Mouse (Mus musculus): ENCODE data around the gene Lsamp. TPM values are rescaled to one million over a fixed set of nuclear protein-coding genes. Genes with fewer than 3 reads are reported as not detected.

The Lsamp gene
- total RNA-seq, 2 experiments from 2014 or later = not detected

DNA sequence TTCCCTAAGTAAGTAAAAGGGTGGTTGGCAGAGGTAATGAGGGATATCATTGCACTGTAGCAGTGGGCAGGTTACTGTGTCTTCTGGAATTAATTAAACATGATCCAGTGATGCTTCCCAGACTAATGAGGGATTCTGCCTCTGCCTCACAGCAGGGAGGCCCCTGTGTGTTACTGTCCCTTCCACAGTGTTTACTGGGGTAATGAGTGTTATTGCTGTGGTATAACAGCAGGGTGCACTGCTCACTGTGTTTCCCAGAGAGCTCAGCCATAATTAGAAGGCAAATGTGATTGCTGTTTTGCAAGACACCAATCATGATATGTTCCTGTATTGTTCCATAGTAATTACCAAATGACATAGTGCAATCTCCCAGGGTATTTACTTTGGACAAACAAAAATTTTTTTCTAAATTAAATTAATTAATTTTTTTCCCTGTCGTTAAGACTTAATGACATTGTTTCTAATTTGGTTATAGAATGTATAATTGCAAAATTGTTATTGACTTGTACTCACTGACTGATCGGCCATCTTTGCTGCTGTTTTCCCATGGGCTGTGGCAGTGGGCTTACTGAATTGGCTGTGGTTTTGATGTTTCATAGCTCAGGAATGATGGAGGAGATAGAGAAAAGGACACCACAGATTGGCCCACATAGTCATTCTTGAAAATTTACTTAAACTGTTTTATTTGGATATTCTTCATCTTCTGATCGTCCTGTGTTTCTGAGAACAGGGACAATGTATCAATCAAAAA is 655.6 kb downstream of the Lsamp start:
- ATAC-seq (ENCODE audit: poor library complexity, severe bottlenecking) = no peak

DNA sequence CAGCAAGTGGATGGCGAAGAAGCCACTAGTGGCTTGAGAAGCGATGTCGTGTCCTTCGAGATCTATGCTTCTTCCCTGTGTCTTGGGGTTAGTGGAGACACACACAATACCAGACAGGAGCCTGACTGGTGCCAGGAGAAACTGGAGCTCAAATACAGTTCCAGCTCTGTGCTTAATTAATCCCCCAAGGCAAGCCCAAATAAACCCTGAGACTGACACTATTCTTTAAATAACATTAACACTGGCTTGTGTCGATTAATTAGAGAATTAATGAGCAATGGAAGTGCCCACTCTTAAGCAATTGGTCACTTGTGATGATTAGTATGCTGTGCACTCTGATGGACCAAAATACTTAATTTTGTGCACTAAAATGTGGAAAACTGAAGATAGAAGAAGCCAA is 668.6 kb downstream of the Lsamp start:
- ATAC-seq (ENCODE audit: poor library complexity, severe bottlenecking) = no peak

DNA sequence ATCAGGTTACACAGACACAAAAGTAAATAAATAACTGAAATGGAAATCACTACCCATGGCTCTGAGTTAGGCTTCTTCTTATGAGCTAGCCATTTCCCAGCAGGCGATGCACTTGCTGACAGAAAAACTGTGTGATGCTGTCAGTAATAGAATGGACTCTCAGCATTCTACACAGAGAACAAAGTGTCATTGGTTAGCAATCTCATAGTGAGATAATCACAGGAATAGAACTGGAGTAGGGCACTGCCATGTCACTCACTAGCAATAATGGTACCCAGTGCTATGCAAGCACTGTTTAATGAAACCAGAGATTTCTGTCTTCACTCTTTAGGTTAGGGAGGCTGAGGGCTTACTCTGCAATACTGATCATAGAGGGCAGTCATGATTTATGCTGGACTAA is 669.3 kb downstream of the Lsamp start:
- no peak for ATAC-seq (ENCODE audit: poor library complexity, severe bottlenecking)

DNA sequence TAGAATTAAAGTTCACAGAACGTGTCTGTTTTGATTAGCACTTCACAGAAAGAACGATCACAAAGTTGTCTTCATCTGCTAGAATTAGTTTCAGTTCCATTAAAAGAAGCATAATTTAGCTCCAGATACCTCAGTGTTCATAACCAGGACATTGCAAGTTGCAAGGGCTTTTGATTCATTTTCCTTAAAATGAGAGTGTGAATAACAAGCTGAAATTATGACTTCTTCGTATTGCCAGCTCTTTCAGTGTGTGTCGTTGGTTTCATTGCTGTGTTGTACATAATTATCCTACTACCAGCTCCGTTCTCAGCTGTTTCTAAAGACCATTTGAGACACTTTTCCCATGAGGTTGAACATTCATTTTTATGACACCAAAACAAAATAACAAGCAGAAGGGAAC is 672.2 kb downstream of the Lsamp start:
- ATAC-seq (ENCODE audit: poor library complexity, severe bottlenecking) = no peak

DNA sequence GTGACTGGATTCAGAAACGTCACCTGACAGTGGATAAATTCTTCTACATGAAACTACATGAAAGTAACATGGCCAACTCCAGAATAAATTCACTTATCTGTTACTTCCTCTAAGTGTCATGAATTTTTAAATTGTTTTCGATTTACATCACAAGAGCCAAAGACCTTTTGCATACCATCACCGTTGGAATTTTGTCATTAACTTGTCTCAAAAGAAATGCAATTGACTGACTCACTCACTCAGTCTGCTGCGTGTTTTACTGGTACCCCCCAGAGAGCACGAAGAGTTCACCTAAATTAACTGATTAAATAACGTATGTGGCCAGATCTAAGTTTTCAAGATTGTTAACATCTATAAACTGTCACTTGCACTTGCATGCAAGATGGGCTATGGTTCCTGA is 672.7 kb downstream of the Lsamp start:
- ATAC-seq (ENCODE audit: poor library complexity, severe bottlenecking) = no peak

DNA sequence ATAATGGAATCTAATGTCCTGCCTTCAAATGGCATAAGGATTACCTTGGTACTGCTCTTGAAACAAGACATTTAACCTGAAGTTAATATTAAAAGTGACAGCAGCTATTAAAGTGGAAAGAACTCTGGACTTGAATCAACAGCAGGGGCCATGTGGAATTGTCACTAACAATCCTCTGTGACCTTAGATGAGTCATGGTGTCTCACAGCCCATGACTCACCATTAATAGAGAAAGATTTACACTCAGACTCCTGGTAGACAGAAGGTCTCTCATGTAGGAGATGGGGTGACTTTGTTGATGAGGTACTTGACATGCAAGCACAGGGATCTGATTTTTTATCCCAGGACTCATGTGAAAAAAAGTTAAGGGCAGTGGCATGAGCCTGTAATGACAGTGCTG is 701.4 kb downstream of the Lsamp start:
- ATAC-seq (ENCODE audit: poor library complexity, severe bottlenecking) = no peak

DNA sequence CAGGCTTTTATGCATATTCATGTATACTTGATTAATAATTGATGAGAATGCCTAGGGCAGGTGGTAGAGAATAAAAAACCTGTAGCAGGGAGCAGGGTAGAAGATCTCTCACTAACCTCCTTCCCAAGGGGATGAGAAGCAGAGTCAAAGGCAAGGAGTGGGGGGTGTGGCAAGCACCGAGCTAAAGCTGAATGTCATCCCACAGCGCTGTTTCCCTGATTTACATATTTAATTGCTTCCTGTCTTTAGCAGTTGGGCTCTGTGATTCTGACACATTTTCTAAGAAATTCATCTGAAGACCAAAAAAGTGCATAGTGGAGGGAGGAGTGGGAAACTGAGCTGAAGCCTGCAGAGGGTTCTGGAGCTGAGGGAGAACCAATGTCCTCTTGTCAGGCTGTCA is 708.1 kb downstream of the Lsamp start:
- no peak for ATAC-seq (ENCODE audit: poor library complexity, severe bottlenecking)

DNA sequence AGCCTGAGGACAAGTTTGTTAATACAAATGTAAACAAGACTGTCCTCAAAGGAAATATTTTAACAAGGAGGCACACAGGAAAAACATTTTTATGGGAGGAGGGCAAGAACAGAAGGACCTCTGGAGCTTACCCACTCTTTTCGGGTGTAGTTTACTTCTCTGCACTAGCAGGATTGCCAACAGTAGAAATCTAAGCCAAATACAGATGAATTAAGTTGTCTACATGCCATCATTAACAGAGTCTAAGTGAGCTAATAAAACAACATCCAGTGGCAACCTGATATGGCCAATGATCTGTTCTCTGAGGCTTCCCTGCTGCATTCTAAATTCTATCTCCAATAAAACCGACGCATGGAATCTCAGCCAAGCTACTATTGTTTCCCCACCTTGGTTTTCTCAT is 713.1 kb downstream of the Lsamp start:
- no peak for ATAC-seq (ENCODE audit: poor library complexity, severe bottlenecking)

DNA sequence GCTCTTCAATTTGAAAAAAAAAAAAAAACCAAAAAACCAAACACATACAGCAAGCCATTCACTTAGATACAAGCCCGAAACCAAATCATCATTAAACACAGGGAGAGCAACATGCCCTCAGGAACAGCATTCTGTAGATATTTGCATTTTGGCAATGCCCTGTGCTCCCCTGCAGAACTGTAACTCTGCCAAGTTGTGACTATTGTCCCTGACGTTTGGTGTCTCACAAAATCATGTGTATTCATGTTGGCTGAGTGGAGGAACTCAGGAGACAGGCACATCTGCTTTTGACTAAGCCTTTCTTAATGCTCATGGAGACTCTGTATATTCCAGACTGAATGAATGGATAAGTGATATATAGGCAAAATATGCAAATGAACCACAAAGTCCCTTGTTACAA is 724.4 kb downstream of the Lsamp start:
- ATAC-seq (ENCODE audit: poor library complexity, severe bottlenecking) = no peak

DNA sequence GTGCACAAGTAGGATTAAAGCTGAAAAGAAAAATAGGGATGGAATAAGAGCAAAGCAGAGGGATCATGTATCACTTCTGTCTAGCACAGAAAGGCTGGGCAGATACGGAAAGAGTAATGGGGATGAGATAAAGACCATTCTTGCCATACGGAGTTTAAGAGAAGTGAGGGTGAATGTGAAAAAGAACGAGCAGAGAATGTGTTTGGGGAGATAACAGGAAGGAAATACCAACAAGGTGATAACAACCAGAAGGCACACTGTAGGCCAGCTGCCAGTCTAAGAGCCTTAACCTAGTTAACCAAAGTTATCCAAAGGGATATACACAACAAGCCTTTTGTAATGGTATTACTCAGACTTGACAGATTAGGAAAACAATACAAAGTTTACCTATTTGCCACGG is 725.4 kb downstream of the Lsamp start:
- no peak for ATAC-seq (ENCODE audit: poor library complexity, severe bottlenecking)

DNA sequence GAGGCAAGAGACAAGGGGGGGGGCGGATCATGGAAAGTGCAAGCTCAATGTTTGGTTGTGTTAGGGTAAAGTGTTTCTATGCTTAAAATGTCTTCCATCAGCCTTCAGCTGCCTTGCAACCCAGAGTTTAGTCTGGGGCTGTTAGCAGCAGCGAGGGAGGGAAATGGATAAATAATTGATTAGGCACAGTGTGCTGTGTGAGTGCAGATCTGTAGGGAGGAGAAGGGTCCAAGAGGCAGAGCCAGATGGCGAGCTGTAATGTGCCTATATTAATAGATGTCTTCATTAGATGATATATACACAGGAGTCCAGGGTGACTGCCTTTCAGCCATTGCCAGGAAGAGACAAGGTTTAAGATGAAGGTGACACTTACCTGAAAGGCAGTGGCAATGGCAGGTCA is 725.9 kb downstream of the Lsamp start:
- no peak for ATAC-seq (ENCODE audit: poor library complexity, severe bottlenecking)

DNA sequence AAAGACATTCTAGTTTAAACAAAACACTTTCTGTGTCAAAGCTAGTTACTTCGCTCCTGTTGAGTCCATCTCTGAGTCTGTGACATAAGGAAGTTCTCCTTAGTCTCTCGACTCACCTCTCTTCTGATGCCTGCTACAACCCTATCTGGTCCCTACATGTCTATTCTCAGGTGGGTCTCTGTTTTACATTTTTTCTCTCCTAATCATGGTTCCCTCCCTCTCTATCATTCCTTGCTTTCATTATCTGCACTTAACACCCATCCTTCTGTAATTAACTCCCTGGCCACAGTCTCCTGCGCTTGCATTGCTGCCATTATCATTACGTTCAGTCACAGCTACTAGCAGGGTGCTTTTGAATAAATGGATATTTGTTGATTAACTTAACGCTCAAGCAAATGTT is 726.3 kb downstream of the Lsamp start:
- no peak for ATAC-seq (ENCODE audit: poor library complexity, severe bottlenecking)

DNA sequence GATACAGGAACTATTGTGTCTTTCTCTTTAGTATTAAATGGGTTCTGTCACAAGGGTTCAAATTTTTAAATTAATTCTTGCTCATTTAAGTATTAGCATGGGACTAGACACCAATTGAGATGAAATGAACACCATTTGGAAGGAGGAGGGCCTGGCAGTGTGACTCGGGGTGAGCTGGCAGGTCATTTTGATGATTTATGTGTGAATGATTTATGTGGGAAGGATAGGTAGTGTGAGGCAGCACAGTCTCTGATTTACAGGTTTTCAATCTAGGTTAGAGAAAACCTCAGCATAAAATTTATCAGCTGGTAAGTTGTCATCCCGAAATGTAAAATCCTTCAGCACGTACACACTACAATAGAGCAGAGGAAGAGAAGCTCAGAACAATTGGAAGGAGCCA is 729.6 kb downstream of the Lsamp start:
- no peak for ATAC-seq (ENCODE audit: poor library complexity, severe bottlenecking)

DNA sequence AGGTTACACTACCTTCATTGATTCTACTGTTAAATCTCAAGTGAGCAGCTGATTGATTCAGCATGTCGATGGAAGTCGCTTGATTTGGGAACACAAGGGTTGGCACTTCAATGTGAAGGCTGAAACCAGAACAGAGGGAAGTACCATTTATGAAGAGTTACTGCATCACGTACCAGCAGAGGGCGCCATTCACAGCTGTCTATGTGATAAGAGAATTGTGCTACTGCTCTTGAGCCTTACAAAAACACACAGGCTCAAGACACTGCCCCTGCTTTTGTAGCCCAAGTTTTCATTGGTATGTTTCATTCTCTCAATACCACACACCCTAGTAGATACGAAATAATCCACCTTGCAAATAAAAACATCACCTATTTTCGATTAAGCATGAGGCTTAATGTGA is 754.9 kb downstream of the Lsamp start:
- ATAC-seq (ENCODE audit: poor library complexity, severe bottlenecking) = no peak

DNA sequence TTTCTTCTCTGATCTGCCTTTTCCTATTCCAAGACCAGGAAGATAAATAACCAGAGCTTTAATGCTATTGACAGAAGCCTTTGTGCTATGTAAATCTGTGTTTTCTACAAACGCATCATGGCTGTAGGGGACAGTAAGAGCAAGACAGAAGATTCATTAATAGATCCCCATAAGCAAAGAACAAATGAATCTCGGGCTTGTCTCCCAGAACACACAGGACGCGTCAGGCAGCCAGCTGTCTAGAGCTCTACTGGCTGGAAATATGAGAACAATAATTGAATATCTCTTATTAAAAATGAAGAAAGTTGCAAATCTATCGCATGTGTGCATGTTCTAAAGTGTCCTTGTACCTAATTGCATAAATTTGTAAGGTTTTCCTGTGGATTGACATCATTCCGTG is 755.6 kb downstream of the Lsamp start:
- ATAC-seq (ENCODE audit: poor library complexity, severe bottlenecking) = no peak

DNA sequence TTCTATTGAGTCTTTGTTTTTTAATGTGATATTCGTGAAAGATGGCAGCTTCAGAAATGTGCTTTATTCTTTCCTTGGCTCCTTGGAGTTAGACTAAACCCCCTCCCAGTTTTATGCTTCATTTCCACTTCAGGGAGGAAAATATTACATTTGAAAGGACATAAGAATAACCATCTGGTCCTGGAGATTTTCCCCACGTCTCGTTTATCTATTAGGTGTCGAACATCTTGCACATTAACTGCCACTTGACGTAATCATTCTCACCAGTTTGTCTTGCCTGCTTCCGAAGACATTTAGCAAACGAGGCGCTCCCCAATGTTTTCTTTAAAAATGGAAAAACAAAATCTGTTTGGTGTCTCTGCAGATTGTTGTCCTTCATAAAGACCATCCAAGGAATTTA is 756.1 kb downstream of the Lsamp start:
- ATAC-seq (ENCODE audit: poor library complexity, severe bottlenecking) = no peak

DNA sequence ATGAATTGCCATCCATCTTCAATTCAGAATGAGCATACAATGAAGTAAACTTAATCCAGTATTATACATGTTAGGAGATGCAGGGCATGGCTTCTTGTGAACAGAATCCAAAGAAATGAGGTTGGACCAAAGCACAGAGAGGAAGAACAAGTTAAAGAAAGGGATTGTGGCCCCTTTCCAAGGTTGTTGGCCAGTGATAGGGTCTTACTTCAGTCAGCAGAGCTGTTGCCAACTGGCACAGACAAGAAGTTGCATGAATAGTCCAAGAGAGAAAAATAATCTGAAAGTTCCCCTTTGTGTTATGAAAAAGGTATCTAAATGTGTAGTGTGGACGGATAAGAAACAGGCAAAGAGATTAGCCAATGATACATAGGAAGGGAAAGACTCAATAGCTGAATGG is 843.0 kb downstream of the Lsamp start:
- ATAC-seq (ENCODE audit: poor library complexity, severe bottlenecking) = no peak

DNA sequence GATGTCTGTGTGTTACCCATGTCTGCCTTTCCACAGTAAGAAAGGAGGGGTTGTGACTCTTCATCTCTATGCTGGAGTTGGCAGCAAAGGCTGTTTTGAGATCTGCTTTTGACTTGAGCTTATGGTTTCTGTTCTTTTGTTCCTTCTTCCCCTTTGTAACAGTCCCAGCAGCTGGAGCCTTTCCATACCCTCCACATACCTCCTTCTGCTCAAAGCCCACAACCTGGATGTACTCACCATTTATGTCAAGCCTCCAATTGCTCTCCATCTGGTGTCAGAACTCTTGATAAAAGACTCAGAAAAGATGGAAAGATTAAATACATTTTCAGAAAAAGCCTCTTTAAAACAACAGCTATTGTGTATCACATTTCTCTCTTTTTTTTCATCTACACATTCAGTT is 847.4 kb downstream of the Lsamp start:
- ATAC-seq (ENCODE audit: poor library complexity, severe bottlenecking) = no peak

DNA sequence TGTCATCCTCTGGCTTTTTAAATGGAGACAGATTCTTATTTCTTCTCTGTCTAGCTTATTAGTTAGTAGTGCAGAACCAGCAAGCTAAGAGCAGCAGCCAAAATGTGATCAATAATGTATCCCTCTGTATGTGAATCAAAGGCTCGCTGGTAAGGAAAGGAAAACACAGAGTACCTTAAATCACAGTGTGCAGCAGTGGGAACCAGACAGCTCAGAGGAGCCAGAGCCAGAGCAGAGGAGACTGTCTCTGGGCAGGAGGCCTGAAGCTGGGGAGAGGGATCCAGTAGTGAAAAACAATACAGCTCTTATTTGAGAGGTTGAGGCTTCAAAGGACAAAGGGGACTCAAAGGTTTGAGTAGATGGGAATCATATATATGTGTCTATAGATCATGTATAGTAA is 857.6 kb downstream of the Lsamp start:
- no peak for ATAC-seq (ENCODE audit: poor library complexity, severe bottlenecking)

DNA sequence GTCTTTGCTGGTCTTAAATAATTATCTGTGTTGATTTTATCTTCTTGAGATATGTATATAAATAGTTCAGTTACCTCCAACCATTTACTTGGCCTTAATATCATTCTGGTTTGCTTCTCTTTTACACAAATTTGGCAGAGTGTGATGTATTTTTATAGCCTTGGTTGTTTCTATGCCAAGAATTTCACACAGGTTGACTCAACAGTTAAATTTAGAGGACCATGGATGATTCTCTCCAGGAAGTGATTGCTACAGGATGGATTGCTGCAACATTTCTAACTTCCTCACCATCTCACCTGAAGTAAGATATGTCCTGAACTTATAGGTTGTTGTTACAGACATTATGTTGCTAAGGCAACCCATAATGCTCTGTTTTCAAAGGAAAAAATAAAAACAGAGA is 882.6 kb downstream of the Lsamp start:
- no peak for ATAC-seq (ENCODE audit: poor library complexity, severe bottlenecking)

DNA sequence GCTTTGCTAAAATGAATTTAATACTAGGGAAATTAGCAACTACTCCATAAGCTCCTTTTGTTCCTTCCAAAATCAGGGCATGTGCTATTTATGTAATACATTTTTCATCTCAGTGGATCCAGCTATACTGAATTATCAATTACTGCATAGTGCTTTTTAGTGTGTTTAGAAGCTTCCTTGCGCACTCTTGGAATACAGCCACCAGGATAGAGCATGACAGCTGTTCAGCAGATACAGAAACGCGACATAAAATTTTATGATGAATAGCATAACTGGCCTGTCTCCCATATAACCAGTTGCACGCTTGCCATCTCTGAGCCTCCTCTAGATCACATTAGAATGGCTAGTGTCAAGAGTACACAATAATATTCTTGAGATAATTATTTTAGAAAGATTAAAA is 894.1 kb downstream of the Lsamp start:
- no peak for ATAC-seq (ENCODE audit: poor library complexity, severe bottlenecking)

DNA sequence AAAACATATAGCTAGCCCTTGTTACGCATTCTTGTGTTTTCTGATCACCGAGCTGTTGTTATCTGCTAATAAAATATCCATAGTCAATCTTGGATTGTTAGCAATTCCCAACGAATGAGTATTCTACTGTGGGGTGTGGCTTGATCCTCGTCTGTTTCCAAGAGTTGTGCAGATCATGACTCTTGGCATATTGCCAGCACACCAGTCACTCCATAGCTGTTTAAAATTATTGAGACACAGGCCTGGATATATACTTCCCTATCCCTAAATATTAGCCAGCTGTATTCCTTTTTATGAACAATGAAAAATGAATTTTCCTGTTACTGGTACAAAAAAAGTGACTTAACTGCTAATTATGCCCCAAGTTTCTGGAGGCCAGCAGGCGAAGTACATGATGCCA is 897.8 kb downstream of the Lsamp start:
- ATAC-seq (ENCODE audit: poor library complexity, severe bottlenecking) = no peak

DNA sequence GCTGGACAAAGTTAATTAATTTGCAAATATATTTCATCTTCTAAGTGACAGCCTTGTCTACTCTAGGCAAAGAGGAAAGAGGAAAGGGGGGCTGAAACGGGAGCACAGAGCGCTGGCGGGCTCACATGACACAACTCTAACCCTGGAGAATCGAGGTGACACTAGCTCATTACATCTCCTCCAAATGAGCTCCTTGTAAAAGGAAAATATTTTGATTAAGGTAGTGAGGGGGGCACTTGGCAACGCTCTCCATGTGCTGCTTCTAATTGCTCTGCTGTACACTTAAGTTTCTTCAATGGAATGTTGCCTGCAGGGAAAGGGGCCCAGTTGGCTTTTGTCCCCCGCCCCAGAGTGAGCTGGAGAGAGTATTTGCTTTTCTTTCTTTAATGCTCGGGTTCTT is 907.2 kb downstream of the Lsamp start:
- no peak for ATAC-seq (ENCODE audit: poor library complexity, severe bottlenecking)

Measured in megakaryocyte, adult 5-6 weeks (primary cell).